Mouse (Mus musculus): ENCODE measurements around the gene Hmgcs2. TPM values are rescaled to one million over a fixed set of nuclear protein-coding genes. Genes with fewer than 3 reads are reported as not detected.

Gene Hmgcs2
- polyA plus RNA-seq, 1 experiment from 2014 or later = 16.3 TPM

- Histone ChIP-seq H3K9me3 (no peaks in the 10 kb centered on the region), H3K4me2 (no peak overlapping the region), H3K9ac (no peak overlapping the region), H3K27me3 (no peaks in the 10 kb centered on the region), H3K4me1 (replicated peaks) (no peaks in the 10 kb centered on the region), H3K4me3 (no peak overlapping the region), H3K36me3 (no peaks in the 10 kb centered on the region), H3K27ac (replicated peaks) (no peak overlapping the region)
- no peak for ATAC-seq (ENCODE audit: low read depth)
- WGBS = 94% methylated on average over 5 of the region's 5 CpGs
Observed at GRCm38 (mm10) chr3:98283205-98283604, 3.0 kb downstream of the Hmgcs2 start.

DNA sequence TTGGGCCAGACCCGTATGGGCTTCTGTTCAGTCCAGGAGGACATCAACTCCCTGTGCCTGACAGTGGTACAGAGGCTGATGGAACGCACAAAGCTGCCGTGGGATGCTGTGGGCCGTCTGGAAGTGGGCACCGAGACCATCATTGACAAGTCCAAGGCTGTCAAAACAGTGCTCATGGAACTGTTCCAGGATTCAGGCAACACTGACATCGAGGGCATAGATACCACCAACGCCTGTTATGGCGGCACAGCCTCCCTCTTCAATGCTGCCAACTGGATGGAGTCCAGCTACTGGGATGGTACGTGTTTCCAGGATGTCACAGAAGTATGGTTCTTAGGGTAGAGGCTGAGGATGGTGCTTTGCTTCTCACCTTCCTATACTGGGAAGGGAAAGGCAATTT lies 10.8 kb downstream of the Hmgcs2 start:
- Histone ChIP-seq H3K27me3 (no peaks in the 10 kb centered on the region), H3K9me3 (peaks cover 4% of the 10 kb centered on the region; the same call in 1 of the 2 replicates), H3K27ac (replicated peaks) (no peak overlapping the region), H3K36me3 (peaks cover 3% of the 10 kb centered on the region; the same call in 1 of the 2 replicates), H3K4me2 (no peak overlapping the region), H3K4me3 (no peak overlapping the region), H3K4me1 (replicated peaks) (no peaks in the 10 kb centered on the region), H3K9ac (no peak overlapping the region)
- WGBS = 93% methylated on average over 9 of the region's 9 CpGs
- ATAC-seq (ENCODE audit: low read depth) = no peak

DNA sequence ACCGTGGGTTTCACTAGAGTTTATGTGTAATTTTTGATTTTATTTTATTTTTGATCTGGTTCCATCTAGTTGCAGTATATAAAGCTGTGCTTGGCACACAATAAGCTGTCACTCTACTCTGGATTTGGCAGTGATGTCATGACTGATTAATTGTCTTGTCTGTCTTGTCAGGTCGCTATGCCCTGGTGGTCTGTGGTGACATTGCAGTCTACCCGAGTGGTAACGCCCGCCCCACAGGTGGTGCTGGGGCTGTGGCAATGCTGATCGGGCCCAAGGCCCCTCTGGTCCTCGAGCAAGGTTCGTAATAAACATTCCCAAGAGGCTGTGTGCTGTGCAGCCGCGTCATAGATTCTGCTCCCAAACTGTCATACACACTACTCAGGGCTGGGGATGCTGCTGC lies 15.7 kb downstream of the Hmgcs2 start:
- no peaks in the 10 kb centered on the region for H3K27me3 ChIP-seq
- no peaks in the 10 kb centered on the region for H3K9me3 ChIP-seq
- WGBS = 69% methylated on average over 10 of the region's 10 CpGs
- H3K4me2 ChIP-seq = no peak overlapping the region
- H3K4me3 ChIP-seq = no peak overlapping the region
- peaks cover 3% of the 10 kb centered on the region; the same call in 1 of the 2 replicates for H3K36me3 ChIP-seq
- ATAC-seq (ENCODE audit: low read depth) = no peak
- no peak overlapping the region for H3K9ac ChIP-seq
- H3K27ac ChIP-seq (replicated peaks) = no peak overlapping the region
- no peaks in the 10 kb centered on the region for H3K4me1 ChIP-seq (replicated peaks)

DNA sequence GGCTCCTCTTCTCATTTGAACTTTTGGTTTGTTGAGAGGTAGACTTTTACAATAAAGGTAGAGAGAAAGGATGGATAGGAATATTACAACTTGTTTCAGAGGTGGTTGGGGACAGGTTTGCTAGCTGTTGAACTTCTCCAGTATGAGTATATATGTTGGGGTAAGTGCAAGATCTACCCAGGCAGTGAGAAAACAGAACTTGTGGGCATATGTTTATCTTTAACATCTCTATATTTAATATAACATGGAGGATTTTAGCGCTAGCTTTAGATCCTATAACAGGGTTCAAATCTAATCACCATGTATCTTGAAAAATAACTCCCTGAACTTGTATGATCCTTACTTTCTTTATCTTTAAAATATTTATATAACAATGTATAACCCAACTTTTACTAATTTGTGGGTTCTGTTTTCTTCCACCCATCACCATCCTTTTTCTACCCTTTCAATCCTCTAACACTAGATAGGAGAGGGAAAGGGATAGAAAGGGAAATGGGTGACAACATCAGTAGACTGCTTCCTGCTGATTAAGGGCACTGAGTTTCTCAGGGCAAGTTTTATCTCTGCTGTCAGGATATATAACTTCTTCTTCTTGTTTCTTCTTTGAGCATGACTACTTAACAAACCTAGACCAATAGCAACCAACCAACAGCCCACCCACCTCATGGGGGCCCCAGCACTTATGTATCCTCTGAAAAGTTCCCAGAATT lies 19.3 kb downstream of the Hmgcs2 start:
- no peaks in the 10 kb centered on the region for H3K36me3 ChIP-seq
- H3K4me3 ChIP-seq = no peak overlapping the region
- H3K9me3 ChIP-seq = no peaks in the 10 kb centered on the region
- H3K9ac ChIP-seq = no peak overlapping the region
- H3K27ac ChIP-seq (replicated peaks) = no peak overlapping the region
- H3K4me1 ChIP-seq (replicated peaks) = no peaks in the 10 kb centered on the region
- no peaks in the 10 kb centered on the region for H3K27me3 ChIP-seq
- WGBS = 95% methylated on average over 1 of the region's 1 CpGs
- no peak for ATAC-seq (ENCODE audit: low read depth)
- H3K4me2 ChIP-seq = no peak overlapping the region

GRCm38 (mm10) chr3:98300266-98300665 lies 20.0 kb downstream of the Hmgcs2 start:
- Histone ChIP-seq H3K27me3 (no peaks in the 10 kb centered on the region), H3K9me3 (no peaks in the 10 kb centered on the region), H3K4me3 (no peak overlapping the region), H3K27ac (replicated peaks) (no peak overlapping the region), H3K4me1 (replicated peaks) (no peaks in the 10 kb centered on the region), H3K36me3 (no peaks in the 10 kb centered on the region), H3K4me2 (no peak overlapping the region), H3K9ac (no peak overlapping the region)
- no peak for ATAC-seq (ENCODE audit: low read depth)
- 94% methylated on average over 4 of the region's 4 CpGs for WGBS

DNA sequence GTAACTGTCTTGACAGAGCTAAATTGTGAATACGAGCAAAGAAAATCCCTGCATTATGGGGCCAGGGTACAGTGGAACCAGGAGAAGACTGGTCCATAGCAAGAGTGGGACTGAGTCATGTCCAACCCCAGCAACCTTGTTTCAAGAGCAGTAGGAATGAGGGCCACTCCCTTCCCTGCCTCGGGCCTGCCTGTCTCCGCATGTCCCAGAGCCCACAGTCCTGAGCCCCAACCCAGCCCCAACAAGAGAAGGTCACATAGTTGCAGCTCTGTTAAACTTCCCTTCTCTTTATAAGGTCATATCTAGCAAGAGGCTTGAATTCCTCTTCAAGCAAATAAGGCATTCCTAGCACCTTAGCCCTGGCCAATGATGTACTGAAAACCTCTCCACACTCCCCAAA lies 21.5 kb downstream of the Hmgcs2 start:
- Histone ChIP-seq H3K27me3 (no peaks in the 10 kb centered on the region), H3K27ac (replicated peaks) (no peak overlapping the region)
- ATAC-seq (ENCODE audit: low read depth) = no peak

DNA sequence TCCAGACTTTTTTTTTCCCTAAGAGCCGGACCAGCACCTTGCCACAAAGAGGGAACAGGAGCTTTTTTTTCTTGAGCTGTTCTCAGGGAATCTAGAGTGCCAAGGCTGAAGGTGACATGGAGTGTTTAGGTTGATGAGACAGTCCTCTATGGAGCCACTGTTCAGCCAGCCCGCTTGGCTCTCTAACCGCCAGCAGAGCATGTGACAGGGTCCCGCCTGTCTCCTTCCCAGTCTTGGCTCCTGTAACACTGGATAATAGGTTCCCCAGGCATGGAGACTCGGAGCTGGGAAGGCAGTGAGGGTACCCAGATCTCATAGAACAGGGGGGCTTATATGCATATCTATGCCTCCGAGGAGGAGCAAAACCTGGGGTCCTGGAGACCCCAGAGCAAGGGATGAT lies 28.4 kb downstream of the Hmgcs2 start:
- ATAC-seq (ENCODE audit: low read depth) = no peak
- H3K4me2 ChIP-seq = no peak overlapping the region
- H3K9ac ChIP-seq = no peak overlapping the region
- no peak overlapping the region for H3K4me3 ChIP-seq
- no peaks in the 10 kb centered on the region for H3K27me3 ChIP-seq
- no peaks in the 10 kb centered on the region for H3K9me3 ChIP-seq
- no peaks in the 10 kb centered on the region for H3K36me3 ChIP-seq
- 90% methylated on average over 6 of the region's 6 CpGs for WGBS
- no peak overlapping the region for H3K27ac ChIP-seq (replicated peaks)
- no peaks in the 10 kb centered on the region for H3K4me1 ChIP-seq (replicated peaks)

More for the DNA sequence above, 21.5 kb downstream of the Hmgcs2 start:
- Histone ChIP-seq H3K9me3 (no peaks in the 10 kb centered on the region), H3K4me2 (no peak overlapping the region), H3K4me1 (replicated peaks) (no peaks in the 10 kb centered on the region), H3K9ac (no peak overlapping the region), H3K4me3 (no peak overlapping the region), H3K36me3 (no peaks in the 10 kb centered on the region)
- 93% methylated on average over 3 of the region's 3 CpGs for WGBS

- WGBS = 100% methylated on average over 1 of the region's 1 CpGs
- no peaks in the 10 kb centered on the region for H3K36me3 ChIP-seq
- no peaks in the 10 kb centered on the region for H3K9me3 ChIP-seq
- H3K27me3 ChIP-seq = no peaks in the 10 kb centered on the region
- ATAC-seq (ENCODE audit: low read depth) = no peak
- no peaks in the 10 kb centered on the region for H3K4me1 ChIP-seq (replicated peaks)
- H3K27ac ChIP-seq (replicated peaks) = no peak overlapping the region
- H3K9ac ChIP-seq = no peak overlapping the region
- H3K4me2 ChIP-seq = no peak overlapping the region
- no peak overlapping the region for H3K4me3 ChIP-seq
Observed at GRCm38 (mm10) chr3:98310456-98310855, 30.2 kb downstream of the Hmgcs2 start.

DNA sequence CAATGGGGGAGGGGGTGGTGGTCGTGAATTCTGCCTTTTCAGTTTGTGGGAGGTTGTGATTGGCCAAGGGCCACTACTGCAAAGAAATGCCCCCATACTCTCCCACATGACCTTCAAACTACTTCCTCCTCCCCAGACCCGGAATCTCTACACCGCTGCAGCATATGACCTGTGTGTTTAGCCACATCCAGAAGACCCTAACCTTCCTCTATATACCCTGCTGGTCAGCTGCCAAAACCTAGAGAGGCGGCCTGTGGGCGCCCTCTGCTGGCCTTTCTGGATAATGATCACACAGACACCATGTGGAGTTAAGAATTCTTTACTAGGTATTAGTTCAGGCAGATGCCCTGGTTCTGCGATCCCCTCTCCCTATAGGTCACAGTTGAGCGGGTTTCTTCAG lies 32.6 kb downstream of the Hmgcs2 start:
- Histone ChIP-seq H3K4me1 (replicated peaks) (peaks cover 8% of the 10 kb centered on the region; the same call in 1 of the 2 replicates), H3K9me3 (no peaks in the 10 kb centered on the region), H3K27me3 (no peaks in the 10 kb centered on the region), H3K27ac (replicated peaks) (no peak overlapping the region), H3K9ac (no peak overlapping the region), H3K4me3 (no peak overlapping the region), H3K36me3 (no peaks in the 10 kb centered on the region), H3K4me2 (no peak overlapping the region)
- WGBS = 36% methylated on average over 7 of the region's 7 CpGs
- ATAC-seq (ENCODE audit: low read depth) = peak; percentile 77

DNA sequence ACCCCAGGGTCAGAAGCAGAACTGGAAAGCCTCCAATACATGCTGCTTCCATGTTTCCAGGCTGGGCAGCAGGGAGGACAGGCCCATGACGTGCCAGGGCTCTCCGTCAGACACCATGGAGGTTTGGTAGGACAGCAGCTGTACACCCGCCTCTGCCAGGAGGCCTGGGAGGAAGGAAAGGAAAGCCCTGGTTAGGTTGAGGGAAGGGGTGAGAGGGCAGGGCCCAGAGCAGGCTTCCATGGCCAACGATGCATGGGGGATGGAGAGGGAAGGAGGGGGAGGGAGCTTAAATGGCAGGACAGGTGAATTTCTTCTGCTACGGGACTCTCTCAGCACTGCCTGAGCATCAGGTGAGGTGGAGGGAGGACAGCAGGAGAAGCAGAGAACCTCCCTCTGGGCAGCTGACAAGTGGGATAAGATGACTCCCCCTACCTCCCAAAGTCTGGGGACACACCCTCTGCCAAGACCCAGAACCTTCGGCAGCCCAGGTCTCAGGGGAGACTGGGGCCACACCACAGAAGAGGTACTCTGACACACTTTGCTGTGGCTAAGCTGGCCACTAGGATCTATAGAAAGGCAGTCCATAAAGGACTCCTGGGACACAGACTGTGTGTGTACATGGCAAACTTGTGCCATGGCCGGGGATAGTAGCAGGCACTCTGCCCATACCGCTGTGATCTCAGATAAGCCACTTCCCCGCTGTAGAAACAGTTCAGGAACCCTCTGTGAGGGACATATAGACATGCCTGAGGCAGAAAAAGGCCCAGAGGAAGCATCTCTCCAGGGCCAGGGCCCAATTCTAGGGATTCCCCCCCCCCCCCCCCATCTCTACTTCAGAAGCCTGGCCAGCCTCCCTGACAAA lies 33.3 kb downstream of the Hmgcs2 start:
- Histone ChIP-seq H3K36me3 (no peaks in the 10 kb centered on the region), H3K9me3 (no peaks in the 10 kb centered on the region), H3K4me2 (no peak overlapping the region), H3K9ac (no peak overlapping the region), H3K27ac (replicated peaks) (no peak overlapping the region), H3K4me3 (no peak overlapping the region), H3K4me1 (replicated peaks) (peaks cover 15% of the 10 kb centered on the region; the same call in 1 of the 2 replicates), H3K27me3 (no peaks in the 10 kb centered on the region)
- whole genome bisulfite sequencing = 77% methylated on average over 9 of the region's 9 CpGs
- ATAC-seq (ENCODE audit: low read depth) = peak; percentile 23; the same call in 1 of the 2 replicates

GRCm38 (mm10) chr3:98315181-98315580 lies 34.9 kb downstream of the Hmgcs2 start:
- Histone ChIP-seq H3K36me3 (no peaks in the 10 kb centered on the region), H3K4me2 (no peak overlapping the region), H3K27ac (replicated peaks) (no peak overlapping the region), H3K9ac (no peak overlapping the region), H3K9me3 (no peaks in the 10 kb centered on the region), H3K4me1 (replicated peaks) (peaks cover 31% of the 10 kb centered on the region), H3K4me3 (no peak overlapping the region), H3K27me3 (no peaks in the 10 kb centered on the region)
- 88% methylated on average over 2 of the region's 2 CpGs for WGBS
- no peak for ATAC-seq (ENCODE audit: low read depth)

- H3K4me3 ChIP-seq = no peak overlapping the region
- ATAC-seq (ENCODE audit: low read depth) = no peak
- peaks cover 39% of the 10 kb centered on the region for H3K4me1 ChIP-seq (replicated peaks)
- no peak overlapping the region for H3K9ac ChIP-seq
- H3K36me3 ChIP-seq = no peaks in the 10 kb centered on the region
- no peaks in the 10 kb centered on the region for H3K9me3 ChIP-seq
- peak overlapping the region; percentile 91 for H3K27ac ChIP-seq (replicated peaks)
- H3K27me3 ChIP-seq = no peaks in the 10 kb centered on the region
- no peak overlapping the region for H3K4me2 ChIP-seq
- WGBS = 57% methylated on average over 3 of the region's 3 CpGs
Observed at GRCm38 (mm10) chr3:98317143-98317542, 36.9 kb downstream of the Hmgcs2 start.

Data from neural tube, embryonic 13.5 days (tissue).